Mouse (Mus musculus): ENCODE data around the gene Gpnmb.

Gene Gpnmb

GRCm38 (mm10) chr6:49036275-49037267 is at the start of gene Gpnmb:
Gpnmb (plus strand) TSS chr6:49036546.
- TF ChIP-seq CTCF (conservative IDR thresholded peaks at IDR 0.05; ENCODE audit: low read length) (no peak), NANOG (IDR thresholded peaks at IDR 0.05; ENCODE audit: borderline replicate concordance, low read length) (no peak), POU5F1 (IDR thresholded peaks at IDR 0.05; ENCODE audit: borderline replicate concordance, low read length) (no peak)
- Histone ChIP-seq H3K36me3 (ENCODE audit: insufficient read depth, low read length) (no peaks in the 10 kb centered on the region), H3K4me3 (replicated peaks; ENCODE audit: low read length) (peak within 1 kb of the TSS; percentile 72), H3K27me3 (ENCODE audit: insufficient read depth, low read length) (peaks cover 42% of the 10 kb centered on the region), H3K4me1 (replicated peaks; ENCODE audit: low read depth, low read length) (peaks cover 27% of the 10 kb centered on the region), H3K9me3 (ENCODE audit: low read length) (no peaks in the 10 kb centered on the region)

GRCm38 (mm10) chr6:48989971-48990370 is 46.4 kb upstream of the Gpnmb start:
- no peak for TF ChIP-seq NANOG (IDR thresholded peaks at IDR 0.05; ENCODE audit: borderline replicate concordance, low read length)
- no peak for TF ChIP-seq POU5F1 (IDR thresholded peaks at IDR 0.05; ENCODE audit: borderline replicate concordance, low read length)
- TF ChIP-seq CTCF (conservative IDR thresholded peaks at IDR 0.05; ENCODE audit: low read length) = no peak
- H3K4me1 ChIP-seq (replicated peaks; ENCODE audit: low read depth, low read length) = no peaks in the 10 kb centered on the region
- H3K27me3 ChIP-seq (ENCODE audit: insufficient read depth, low read length) = peaks cover 5% of the 10 kb centered on the region
- H3K4me3 ChIP-seq (replicated peaks; ENCODE audit: low read length) = no peak overlapping the region
- no peaks in the 10 kb centered on the region for H3K36me3 ChIP-seq (ENCODE audit: insufficient read depth, low read length)
- no peaks in the 10 kb centered on the region for H3K9me3 ChIP-seq (ENCODE audit: low read length)

- H3K27me3 ChIP-seq (ENCODE audit: insufficient read depth, low read length) = peaks cover 5% of the 10 kb centered on the region
- H3K9me3 ChIP-seq (ENCODE audit: low read length) = no peaks in the 10 kb centered on the region
- no peaks in the 10 kb centered on the region for H3K4me1 ChIP-seq (replicated peaks; ENCODE audit: low read depth, low read length)
- H3K4me3 ChIP-seq (replicated peaks; ENCODE audit: low read length) = no peak overlapping the region
- no peaks in the 10 kb centered on the region for H3K36me3 ChIP-seq (ENCODE audit: insufficient read depth, low read length)
- TF ChIP-seq CTCF (conservative IDR thresholded peaks at IDR 0.05; ENCODE audit: low read length) (no peak), POU5F1 (IDR thresholded peaks at IDR 0.05; ENCODE audit: borderline replicate concordance, low read length) (no peak), NANOG (IDR thresholded peaks at IDR 0.05; ENCODE audit: borderline replicate concordance, low read length) (no peak)
Measured at GRCm38 (mm10) chr6:48991991-48992390, 44.4 kb upstream of the Gpnmb start.

- Histone ChIP-seq H3K4me1 (replicated peaks; ENCODE audit: low read depth, low read length) (no peaks in the 10 kb centered on the region), H3K4me3 (replicated peaks; ENCODE audit: low read length) (no peak overlapping the region), H3K36me3 (ENCODE audit: insufficient read depth, low read length) (no peaks in the 10 kb centered on the region), H3K9me3 (ENCODE audit: low read length) (no peaks in the 10 kb centered on the region), H3K27me3 (ENCODE audit: insufficient read depth, low read length) (peaks cover 5% of the 10 kb centered on the region; the same call in 1 of the 2 replicates)
- TF ChIP-seq POU5F1 (IDR thresholded peaks at IDR 0.05; ENCODE audit: borderline replicate concordance, low read length) (no peak), NANOG (IDR thresholded peaks at IDR 0.05; ENCODE audit: borderline replicate concordance, low read length) (no peak), CTCF (conservative IDR thresholded peaks at IDR 0.05; ENCODE audit: low read length) (no peak)
Measured at GRCm38 (mm10) chr6:48998186-48998585, 38.2 kb upstream of the Gpnmb start.

GRCm38 (mm10) chr6:48998796-48999195 is 37.5 kb upstream of the Gpnmb start:
- TF ChIP-seq NANOG (IDR thresholded peaks at IDR 0.05; ENCODE audit: borderline replicate concordance, low read length) (no peak), CTCF (conservative IDR thresholded peaks at IDR 0.05; ENCODE audit: low read length) (no peak), POU5F1 (IDR thresholded peaks at IDR 0.05; ENCODE audit: borderline replicate concordance, low read length) (no peak)
- H3K4me1 ChIP-seq (replicated peaks; ENCODE audit: low read depth, low read length) = no peaks in the 10 kb centered on the region
- H3K9me3 ChIP-seq (ENCODE audit: low read length) = no peaks in the 10 kb centered on the region
- H3K36me3 ChIP-seq (ENCODE audit: insufficient read depth, low read length) = no peaks in the 10 kb centered on the region
- H3K4me3 ChIP-seq (replicated peaks; ENCODE audit: low read length) = no peak overlapping the region
- H3K27me3 ChIP-seq (ENCODE audit: insufficient read depth, low read length) = peaks cover 5% of the 10 kb centered on the region; the same call in 1 of the 2 replicates

GRCm38 (mm10) chr6:49003381-49003780 is 33.0 kb upstream of the Gpnmb start:
- H3K4me1 ChIP-seq (replicated peaks; ENCODE audit: low read depth, low read length) = peaks cover 4% of the 10 kb centered on the region
- H3K36me3 ChIP-seq (ENCODE audit: insufficient read depth, low read length) = no peaks in the 10 kb centered on the region
- no peak overlapping the region for H3K4me3 ChIP-seq (replicated peaks; ENCODE audit: low read length)
- TF ChIP-seq POU5F1 (IDR thresholded peaks at IDR 0.05; ENCODE audit: borderline replicate concordance, low read length) (no peak), CTCF (conservative IDR thresholded peaks at IDR 0.05; ENCODE audit: low read length) (peak; percentile 16)
- H3K27me3 ChIP-seq (ENCODE audit: insufficient read depth, low read length) = no peaks in the 10 kb centered on the region
- no peaks in the 10 kb centered on the region for H3K9me3 ChIP-seq (ENCODE audit: low read length)

- Histone ChIP-seq H3K9me3 (ENCODE audit: low read length) (no peaks in the 10 kb centered on the region), H3K36me3 (ENCODE audit: insufficient read depth, low read length) (no peaks in the 10 kb centered on the region), H3K4me1 (replicated peaks; ENCODE audit: low read depth, low read length) (peaks cover 16% of the 10 kb centered on the region), H3K4me3 (replicated peaks; ENCODE audit: low read length) (peak overlapping the region; percentile 67), H3K27me3 (ENCODE audit: insufficient read depth, low read length) (peaks cover 14% of the 10 kb centered on the region)
- TF ChIP-seq POU5F1 (IDR thresholded peaks at IDR 0.05; ENCODE audit: borderline replicate concordance, low read length) (no peak), CTCF (conservative IDR thresholded peaks at IDR 0.05; ENCODE audit: low read length) (peak; percentile 79)
Measured at GRCm38 (mm10) chr6:49007981-49008380, 28.4 kb upstream of the Gpnmb start.

GRCm38 (mm10) chr6:49008420-49009160 is 27.8 kb upstream of the Gpnmb start:
- H3K27me3 ChIP-seq (ENCODE audit: insufficient read depth, low read length) = peaks cover 15% of the 10 kb centered on the region
- peak overlapping the region; percentile 67 for H3K4me3 ChIP-seq (replicated peaks; ENCODE audit: low read length)
- peaks cover 16% of the 10 kb centered on the region for H3K4me1 ChIP-seq (replicated peaks; ENCODE audit: low read depth, low read length)
- no peaks in the 10 kb centered on the region for H3K36me3 ChIP-seq (ENCODE audit: insufficient read depth, low read length)
- H3K9me3 ChIP-seq (ENCODE audit: low read length) = no peaks in the 10 kb centered on the region
- TF ChIP-seq NANOG (IDR thresholded peaks at IDR 0.05; ENCODE audit: borderline replicate concordance, low read length) = no peak
- no peak for TF ChIP-seq POU5F1 (IDR thresholded peaks at IDR 0.05; ENCODE audit: borderline replicate concordance, low read length)
- TF ChIP-seq CTCF (conservative IDR thresholded peaks at IDR 0.05; ENCODE audit: low read length) = no peak
